Mouse (Mus musculus) heart, adult 2 months (tissue): ENCODE data around the gene Bnc2. TPM values are rescaled to one million over a fixed set of nuclear protein-coding genes. Genes with fewer than 3 reads are reported as not detected.
A peak's percentile ranks its signal among the peaks of the same experiment; 100 is the strongest.

Experiments
- DNase-seq, 2 experiments: peaks; one replicate each; pipeline ENCODE4 v3.0.0; 2021
- H3K27ac ChIP-seq: fragments of 200-600 bp; 2 replicates; pipeline ENCODE4 v1.8.1; 2022
- H3K27me3 ChIP-seq: fragments of 200-500 bp; 2 replicates; pipeline ENCODE4 v1.6.1; 2012; ENCODE audit warnings: mild to moderate bottlenecking, low read length, inconsistent platforms, mixed read lengths; ENCODE audit not compliant: control insufficient read depth, insufficient read depth
- H3K36me3 ChIP-seq: fragments of 200-500 bp; 2 replicates; pipeline ENCODE4 v1.6.1; 2012; ENCODE audit warnings: low read length, inconsistent platforms; ENCODE audit not compliant: control insufficient read depth, insufficient read depth
- H3K4me1 ChIP-seq: fragments of 200-500 bp; 2 replicates; pipeline ENCODE4 v1.6.1; 2011; ENCODE audit warnings: low read length; ENCODE audit not compliant: control insufficient read depth, insufficient read depth
- H3K4me3 ChIP-seq: fragments of 200-600 bp; 2 replicates; pipeline ENCODE4 v1.8.1; 2022
- H3K79me2 ChIP-seq: fragments of 200-500 bp; replicated peaks from 2 replicates; pipeline ENCODE4 v1.6.1; 2012; ENCODE audit warnings: mild to moderate bottlenecking, inconsistent platforms, low read length, moderate library complexity, mixed read lengths; ENCODE audit not compliant: control insufficient read depth, insufficient read depth
- H3K9ac ChIP-seq: fragments of 200-500 bp; 2 replicates; pipeline ENCODE4 v1.6.1; 2012; ENCODE audit warnings: low read depth, mild to moderate bottlenecking, control low read depth, inconsistent platforms, low read length, mixed read lengths
- CTCF ChIP-seq: fragments of 200-600 bp; IDR thresholded peaks from 2 replicates; pipeline ENCODE4 v1.8.1; 2022; ENCODE audit warnings: antibody characterized with exemption, mild to moderate bottlenecking, moderate library complexity
- EP300 ChIP-seq: fragments of 200-500 bp; IDR thresholded peaks from 2 replicates; pipeline ENCODE4 v1.6.1; 2011; ENCODE audit warnings: low read depth, low read length, control low read depth; ENCODE audit not compliant: insufficient read depth
- POLR2A ChIP-seq: fragments of 200-500 bp; IDR thresholded peaks from 2 replicates; pipeline ENCODE4 v1.6.1; 2011; ENCODE audit warnings: mild to moderate bottlenecking, low read depth, low read length, control low read depth; ENCODE audit not compliant: insufficient read depth
- WGBS: fragments of 180-500 bp; shearing (Covaris S2); methylation state at CpG from one replicate; pipeline ENCODE4 v1.1.7; 2018; 5-methylcytosine and 5-hydroxymethylcytosine counted together
- intact Hi-C: fragments of 180-260 bp; cut with DNase I; formaldehyde crosslinking; loops from one replicate; pipeline ENCODE4 v1.15.1; 2025
- polyA plus RNA-seq: library from polyadenylated mRNA; depleted of rRNA; stranded (reverse); fragments of >200 nt; gene quantifications from 2 replicates; pipeline ENCODE4 v1.2.3, GENCODE M21; 2012
- total RNA-seq, 2 experiments: library from RNA; stranded (reverse); gene quantifications; 2 replicates each; pipeline ENCODE4 v1.2.3; 2021

The Bnc2 gene
- total and polyA plus RNA-seq, 3 experiments = 1.6 to 3.0 (median 2.6) TPM

GRCm38 (mm10) chr4:84377513-84377912 lies 297.6 kb downstream of the Bnc2 start:
- no peaks in the 10 kb centered on the region for H3K36me3 ChIP-seq
- intact Hi-C loops = no loop called here
- WGBS = 84% methylated on average over 5 of the region's 5 CpGs
- no peaks in the 10 kb centered on the region for H3K27me3 ChIP-seq
- no peak overlapping the region for H3K4me3 ChIP-seq
- H3K27ac ChIP-seq = no peak overlapping the region
- H3K79me2 ChIP-seq = no peaks in the 10 kb centered on the region
- DNase-seq = no peak
- no peaks in the 10 kb centered on the region for H3K4me1 ChIP-seq
- H3K9ac ChIP-seq = no peak overlapping the region
- TF ChIP-seq POLR2A (no peak), CTCF (no peak), EP300 (no peak)

GRCm38 (mm10) chr4:84362337-84362823 lies 312.7 kb downstream of the Bnc2 start:
- Histone ChIP-seq H3K4me1 (no peaks in the 10 kb centered on the region; the same call in 1 of the 2 replicates), H3K36me3 (no peaks in the 10 kb centered on the region), H3K4me3 (no peak overlapping the region), H3K27me3 (no peaks in the 10 kb centered on the region), H3K9ac (no peak overlapping the region), H3K27ac (no peak overlapping the region), H3K79me2 (no peaks in the 10 kb centered on the region)
- no peak for TF ChIP-seq POLR2A
- TF ChIP-seq CTCF = no peak
- WGBS = 39% methylated on average over 8 of the region's 8 CpGs
- DNase-seq = peak in 1 of 2 experiments; percentile 35
- intact Hi-C loops = no loop called here

GRCm38 (mm10) chr4:84361165-84361564 lies 313.9 kb downstream of the Bnc2 start:
- Histone ChIP-seq H3K27me3 (no peaks in the 10 kb centered on the region), H3K4me1 (no peaks in the 10 kb centered on the region; the same call in 1 of the 2 replicates), H3K79me2 (no peaks in the 10 kb centered on the region), H3K27ac (no peak overlapping the region), H3K36me3 (no peaks in the 10 kb centered on the region), H3K9ac (no peak overlapping the region), H3K4me3 (no peak overlapping the region)
- TF ChIP-seq EP300 (no peak), POLR2A (no peak)
- 42% methylated on average over 5 of the region's 5 CpGs for WGBS
- intact Hi-C loops = no loop called here
- DNase-seq = no peak

GRCm38 (mm10) chr4:84359996-84360395 lies 315.1 kb downstream of the Bnc2 start:
- H3K9ac ChIP-seq = no peak overlapping the region
- no peak overlapping the region for H3K27ac ChIP-seq
- TF ChIP-seq POLR2A (no peak), EP300 (no peak), CTCF (no peak)
- H3K27me3 ChIP-seq = no peaks in the 10 kb centered on the region
- no peaks in the 10 kb centered on the region for H3K36me3 ChIP-seq
- no peaks in the 10 kb centered on the region; the same call in 1 of the 2 replicates for H3K4me1 ChIP-seq
- no peaks in the 10 kb centered on the region for H3K79me2 ChIP-seq
- H3K4me3 ChIP-seq = no peak overlapping the region
- intact Hi-C loops = no loop called here
- DNase-seq = no peak
- WGBS = 67% methylated on average over 2 of the region's 2 CpGs

GRCm38 (mm10) chr4:84358204-84358603 lies 316.9 kb downstream of the Bnc2 start:
- Histone ChIP-seq H3K79me2 (no peaks in the 10 kb centered on the region), H3K36me3 (no peaks in the 10 kb centered on the region), H3K4me1 (no peaks in the 10 kb centered on the region; the same call in 1 of the 2 replicates), H3K9ac (no peak overlapping the region), H3K27ac (no peak overlapping the region), H3K27me3 (no peaks in the 10 kb centered on the region), H3K4me3 (no peak overlapping the region)
- intact Hi-C loops = no loop called here
- DNase-seq = no peak
- 68% methylated on average over 2 of the region's 2 CpGs for WGBS
- no peak for TF ChIP-seq POLR2A
- TF ChIP-seq CTCF = no peak
- no peak for TF ChIP-seq EP300

GRCm38 (mm10) chr4:84357382-84357781 lies 317.7 kb downstream of the Bnc2 start:
- Histone ChIP-seq H3K9ac (no peak overlapping the region), H3K4me3 (no peak overlapping the region), H3K36me3 (no peaks in the 10 kb centered on the region), H3K4me1 (no peaks in the 10 kb centered on the region), H3K79me2 (no peaks in the 10 kb centered on the region), H3K27ac (no peak overlapping the region), H3K27me3 (no peaks in the 10 kb centered on the region)
- intact Hi-C loops = no loop called here
- WGBS = 83% methylated on average over 1 of the region's 1 CpGs
- no peak for DNase-seq
- TF ChIP-seq CTCF (no peak), POLR2A (no peak), EP300 (no peak)
